Mouse (Mus musculus): ENCODE measurements around the gene Zcchc14.
A peak's percentile ranks its signal among the peaks of the same experiment; 100 is the strongest.

Gene Zcchc14

GRCm38 (mm10) chr8:121623043-121623442, 29.7 kb downstream of the Zcchc14 start:
- ATAC-seq (ENCODE audit: low TSS enrichment) = peak; percentile 55

GRCm38 (mm10) chr8:121621879-121622278, 30.8 kb downstream of the Zcchc14 start:
- no peak for ATAC-seq (ENCODE audit: low TSS enrichment)

- ATAC-seq (ENCODE audit: low TSS enrichment) = no peak
These were observed 31.7 kb downstream of the Zcchc14 start for GRCm38 (mm10) chr8:121620801-121621516.

- peak; percentile 24; the same call in 1 of the 2 replicates for ATAC-seq (ENCODE audit: low TSS enrichment)
These were observed 33.2 kb downstream of the Zcchc14 start for GRCm38 (mm10) chr8:121619401-121619995.

- ATAC-seq (ENCODE audit: low TSS enrichment) = no peak
These were observed 39.3 kb downstream of the Zcchc14 start for GRCm38 (mm10) chr8:121613419-121613818.

GRCm38 (mm10) chr8:121609916-121610315, 42.8 kb downstream of the Zcchc14 start:
- no peak for ATAC-seq (ENCODE audit: low TSS enrichment)

- ATAC-seq (ENCODE audit: low TSS enrichment) = no peak
These were observed 43.5 kb downstream of the Zcchc14 start for GRCm38 (mm10) chr8:121609251-121609650.

GRCm38 (mm10) chr8:121607661-121608060, 45.0 kb downstream of the Zcchc14 start:
- no peak for ATAC-seq (ENCODE audit: low TSS enrichment)

- ATAC-seq (ENCODE audit: low TSS enrichment) = no peak
These were observed 48.9 kb downstream of the Zcchc14 start for GRCm38 (mm10) chr8:121603801-121604200.

DNA sequence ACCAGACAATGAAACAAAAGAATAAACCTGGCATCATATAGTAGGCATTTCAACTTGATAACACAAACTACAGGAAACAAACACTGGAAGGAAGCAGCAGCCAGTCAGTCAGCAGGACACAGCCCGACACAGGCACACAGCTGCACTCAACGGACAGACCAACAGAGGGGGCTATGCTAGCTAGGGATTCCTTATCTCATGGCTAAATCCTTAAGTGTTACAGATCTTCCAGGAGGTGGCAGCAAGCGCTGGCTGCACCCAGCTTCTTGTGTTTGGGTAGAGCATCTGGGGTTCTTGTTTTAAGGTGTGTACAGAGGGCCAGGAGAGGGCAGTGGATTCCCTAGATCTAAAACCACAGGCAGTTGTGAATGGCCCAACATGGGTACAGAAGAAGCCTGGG, 49.8 kb downstream of the Zcchc14 start:
- ATAC-seq (ENCODE audit: low TSS enrichment) = peak; percentile 81

GRCm38 (mm10) chr8:121602411-121602810, 50.3 kb downstream of the Zcchc14 start:
- no peak for ATAC-seq (ENCODE audit: low TSS enrichment)

DNA sequence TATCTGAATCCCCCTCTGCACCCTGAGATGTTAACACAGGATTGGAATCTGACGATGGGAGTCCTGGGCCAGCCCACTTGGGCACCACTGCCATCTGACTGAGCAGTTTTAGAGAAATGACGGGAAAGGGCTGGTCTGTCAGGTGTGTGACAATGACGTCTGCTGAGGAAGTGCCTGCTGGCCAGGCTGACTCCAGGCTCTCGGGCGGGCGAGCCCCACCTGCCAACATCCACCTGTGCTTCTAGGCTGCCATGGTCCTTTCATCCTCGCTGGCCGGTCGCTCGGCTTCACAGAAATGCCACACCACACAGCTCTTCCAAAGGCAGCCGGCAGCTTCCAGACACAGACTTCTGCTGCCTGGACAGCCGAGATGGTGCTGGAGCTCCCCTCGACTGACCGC, 52.9 kb downstream of the Zcchc14 start:
- ATAC-seq (ENCODE audit: low TSS enrichment) = no peak

GRCm38 (mm10) chr8:121598892-121599291, 53.8 kb downstream of the Zcchc14 start:
- ATAC-seq (ENCODE audit: low TSS enrichment) = peak; percentile 42

- no peak for ATAC-seq (ENCODE audit: low TSS enrichment)
These were observed 54.5 kb downstream of the Zcchc14 start for GRCm38 (mm10) chr8:121598190-121598589.

- ATAC-seq (ENCODE audit: low TSS enrichment) = 0 out of 2 replicates have a peak, but pooled peaks have one; percentile 31
These were observed 55.2 kb downstream of the Zcchc14 start for GRCm38 (mm10) chr8:121597492-121597891.

GRCm38 (mm10) chr8:121593983-121594382, 58.7 kb downstream of the Zcchc14 start:
- 0 out of 2 replicates have a peak, but pooled peaks have one; percentile 21 for ATAC-seq (ENCODE audit: low TSS enrichment)

DNA sequence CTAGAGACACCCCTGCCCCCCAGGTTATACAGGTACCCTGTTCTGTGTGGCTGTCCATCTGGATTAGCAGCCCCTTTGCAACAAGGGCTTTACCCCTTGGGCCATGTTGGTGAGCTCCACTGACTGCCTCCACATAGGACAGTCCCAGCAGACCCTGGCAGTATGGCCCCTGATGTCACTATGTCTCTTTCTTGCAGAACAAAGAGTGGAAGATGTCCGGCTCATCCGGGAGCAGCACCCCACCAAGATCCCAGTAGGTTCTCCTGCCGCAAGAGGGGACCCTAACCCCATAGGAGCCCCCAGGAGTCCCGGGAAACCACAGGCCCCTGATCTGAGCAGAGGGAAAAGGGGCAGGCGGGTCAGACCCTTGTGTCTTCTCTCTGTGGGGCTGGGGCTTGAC, 59.4 kb downstream of the Zcchc14 start:
- no peak for ATAC-seq (ENCODE audit: low TSS enrichment)

DNA sequence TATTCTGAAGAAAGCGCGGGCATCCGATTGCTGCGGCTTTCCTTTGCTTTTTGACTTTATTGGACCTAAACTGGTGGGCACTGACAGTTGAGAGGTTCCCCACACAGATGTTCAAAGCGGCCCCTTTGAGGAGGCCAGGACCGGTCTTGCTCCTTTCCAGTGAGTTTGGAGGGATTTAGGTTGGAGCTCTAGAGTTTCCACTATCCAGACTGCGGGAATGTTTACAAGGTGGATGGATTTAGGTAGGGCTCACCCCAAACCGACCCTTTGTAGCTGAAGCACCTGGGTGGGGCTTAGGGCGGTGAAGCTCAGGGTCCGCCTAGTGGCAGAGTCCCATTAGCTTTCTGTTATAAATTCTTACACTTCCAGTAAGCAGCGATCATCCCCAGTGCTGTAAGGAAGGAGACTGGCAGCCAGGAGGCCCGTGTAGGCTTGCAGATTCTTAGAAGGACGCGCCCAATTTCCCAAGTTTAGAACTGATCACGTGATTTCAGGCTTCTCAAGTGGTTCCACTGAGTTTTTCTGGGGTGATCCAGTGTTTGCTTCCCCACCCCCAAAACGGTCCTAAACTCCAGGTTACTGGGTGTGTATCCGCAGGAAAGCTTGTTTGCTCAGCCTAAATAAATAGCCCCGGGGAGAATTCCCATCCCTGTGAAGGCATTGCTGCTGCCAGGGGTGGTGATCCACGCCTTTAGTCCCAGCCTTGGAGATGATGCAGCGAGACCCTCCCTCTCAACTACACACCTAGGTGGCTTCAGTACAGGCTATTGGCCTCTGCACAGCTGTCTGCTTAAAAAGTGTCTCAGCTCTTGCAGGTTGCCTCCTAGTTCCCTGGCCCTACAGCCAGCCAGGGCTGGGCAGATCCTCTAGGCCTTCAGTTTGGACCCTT, 61.3 kb downstream of the Zcchc14 start:
- no peak for ATAC-seq (ENCODE audit: low TSS enrichment)

GRCm38 (mm10) chr8:121590203-121591177, 62.2 kb downstream of the Zcchc14 start, which contains the start of gene Map1lc3b:
Gene Map1lc3b, plus strand, starts transcription at chr8:121590361.
- peak; percentile 66 for ATAC-seq (ENCODE audit: low TSS enrichment)

DNA sequence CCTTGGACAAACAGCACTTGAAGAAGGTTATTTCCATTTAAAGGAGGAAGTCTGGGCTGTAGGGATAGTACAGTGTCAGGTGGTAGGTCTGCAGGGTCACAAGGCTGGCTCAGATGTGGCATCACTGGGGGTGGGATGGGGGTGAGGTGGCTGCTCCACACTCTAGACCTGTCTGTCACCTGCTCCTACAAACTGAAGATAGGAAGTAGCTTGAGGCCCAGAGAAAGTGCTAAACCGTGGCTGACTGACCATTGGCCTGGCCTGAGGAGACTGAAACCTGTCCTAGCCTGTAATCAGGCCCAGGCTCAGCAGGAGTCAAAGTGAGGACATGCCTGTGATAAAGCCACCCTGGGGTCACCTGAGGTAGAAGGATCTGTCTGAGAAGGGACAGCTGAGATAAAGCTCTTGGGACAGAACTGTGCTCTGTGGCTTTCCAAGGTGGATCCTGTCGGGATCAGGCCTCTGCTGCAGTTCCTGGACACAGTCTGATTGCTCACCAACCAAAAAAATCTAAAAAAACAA, 63.4 kb downstream of the Zcchc14 start:
- no peak for ATAC-seq (ENCODE audit: low TSS enrichment)

DNA sequence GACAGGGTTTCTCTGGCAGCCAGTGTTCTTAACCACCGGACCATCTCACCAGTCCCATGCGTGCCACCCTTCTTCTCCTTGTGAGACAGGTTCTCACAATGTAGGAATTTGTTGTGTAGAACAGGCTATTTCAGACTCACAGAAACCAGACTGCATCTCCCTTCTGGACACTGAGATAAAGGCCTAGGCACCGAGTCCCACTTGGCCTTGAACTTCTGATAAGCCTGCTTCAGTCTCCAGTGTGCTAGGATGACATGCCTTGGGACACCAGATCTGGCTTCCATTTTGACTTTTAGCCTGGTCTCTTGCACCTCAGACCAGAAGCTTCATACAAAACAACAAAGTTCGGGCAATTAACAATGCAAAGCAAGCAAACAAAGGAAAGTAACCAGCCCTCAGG, 64.0 kb downstream of the Zcchc14 start:
- no peak for ATAC-seq (ENCODE audit: low TSS enrichment)
